Mouse (Mus musculus): ENCODE measurements around the gene Ift80. TPM values are rescaled to one million over a fixed set of nuclear protein-coding genes. Genes with fewer than 3 reads are reported as not detected.
"Not testable (repeated sequence)": the region's sequence is repeated elsewhere in the genome, so short reads cannot be mapped to it uniquely, and the experiment has no call there.

Gene Ift80
- polyA plus RNA-seq, 1 experiment from 2014 or later: 24.5 TPM

DNA sequence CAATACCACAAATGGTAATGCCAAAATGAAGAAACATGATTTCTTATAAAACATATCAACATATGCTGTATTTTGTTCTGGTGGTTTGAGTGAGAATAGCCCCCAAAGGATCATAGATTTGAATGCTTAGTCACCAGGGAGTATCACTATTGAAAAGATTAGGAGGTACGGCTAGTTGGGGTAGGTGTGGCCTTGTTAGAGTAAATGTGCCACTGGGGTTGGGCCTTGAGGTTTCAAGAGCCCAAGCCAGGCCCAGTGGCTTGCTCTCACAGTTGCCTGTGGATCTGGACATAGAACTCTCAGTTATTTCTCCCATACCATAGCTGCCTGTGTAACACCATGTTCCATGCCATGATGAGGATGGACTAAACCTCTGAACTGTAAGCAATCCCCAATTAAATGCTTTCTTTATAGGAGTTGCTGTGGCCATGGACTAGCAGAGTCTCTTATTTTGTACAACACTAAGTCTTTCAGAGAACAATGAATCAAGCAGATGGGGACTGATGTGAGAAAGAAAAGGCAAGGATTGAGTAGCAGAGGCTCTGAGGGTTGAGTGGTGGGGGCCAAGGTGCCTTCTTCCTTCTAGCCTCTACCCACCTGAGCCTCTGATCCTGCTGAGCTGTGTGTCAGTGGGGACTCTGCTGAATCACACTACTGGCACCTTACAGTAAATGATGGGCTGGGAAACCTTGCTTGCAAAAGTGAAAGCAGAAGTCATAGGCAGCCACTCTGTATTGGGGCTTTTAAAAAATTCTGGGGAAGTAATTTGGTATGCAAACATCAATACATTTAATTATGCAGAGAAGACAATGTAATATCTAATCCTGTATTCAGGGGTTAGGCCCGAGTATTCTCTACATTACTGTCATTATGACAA, 99.2 kb downstream of the Ift80 start:
- Histone ChIP-seq H3K36me3 (no peaks in the 10 kb centered on the region), H3K4me1 (no peaks in the 10 kb centered on the region), H3K9ac (no peak overlapping the region), H3K4me2 (replicated peaks) (no peak overlapping the region), H3K9me3 (no peaks in the 10 kb centered on the region), H3K4me3 (no peak overlapping the region), H3K27me3 (no peaks in the 10 kb centered on the region), H3K27ac (no peak overlapping the region)
- no peak for ATAC-seq (ENCODE audit: insufficient number of reproducible peaks, insufficient read depth, low FRiP score, low TSS enrichment)
- 82% methylated on average over 2 of the region's 2 CpGs for WGBS

- WGBS: 91% methylated on average over 20 of the region's 20 CpGs
- not testable (repeated sequence) for ATAC-seq (ENCODE audit: insufficient number of reproducible peaks, insufficient read depth, low FRiP score, low TSS enrichment); H3K9me3 ChIP-seq
Measured at GRCm38 (mm10) chr3:68902636-68903035, 101.7 kb downstream of the Ift80 start.

GRCm38 (mm10) chr3:68897154-68897553, 107.2 kb downstream of the Ift80 start:
- WGBS: 82% methylated on average over 5 of the region's 5 CpGs
- Histone ChIP-seq H3K9ac (no peak overlapping the region), H3K4me3 (no peak overlapping the region), H3K4me2 (replicated peaks) (no peak overlapping the region), H3K27me3 (no peaks in the 10 kb centered on the region), H3K36me3 (0 out of 2 replicates have a peak, but pooled peaks cover 5% of the 10 kb centered on the region), H3K4me1 (no peaks in the 10 kb centered on the region), H3K9me3 (no peaks in the 10 kb centered on the region), H3K27ac (no peak overlapping the region)
- no peak for ATAC-seq (ENCODE audit: insufficient number of reproducible peaks, insufficient read depth, low FRiP score, low TSS enrichment)

More at GRCm38 (mm10) chr3:68902636-68903035, 101.7 kb downstream of the Ift80 start:
- not testable (repeated sequence) for H3K27ac ChIP-seq; H3K9ac ChIP-seq; H3K4me1 ChIP-seq; H3K36me3 ChIP-seq; H3K4me3 ChIP-seq; H3K4me2 ChIP-seq (replicated peaks); H3K27me3 ChIP-seq

- Histone ChIP-seq H3K9me3 (no peaks in the 10 kb centered on the region), H3K4me1 (no peaks in the 10 kb centered on the region), H3K4me2 (replicated peaks) (no peak overlapping the region), H3K27ac (no peak overlapping the region), H3K9ac (no peak overlapping the region), H3K4me3 (no peak overlapping the region), H3K36me3 (0 out of 2 replicates have a peak, but pooled peaks cover 5% of the 10 kb centered on the region), H3K27me3 (no peaks in the 10 kb centered on the region)
- WGBS: 72% methylated on average over 4 of the region's 4 CpGs
- ATAC-seq (ENCODE audit: insufficient number of reproducible peaks, insufficient read depth, low FRiP score, low TSS enrichment): no peak
Measured at GRCm38 (mm10) chr3:68895426-68895825, 108.9 kb downstream of the Ift80 start.

DNA sequence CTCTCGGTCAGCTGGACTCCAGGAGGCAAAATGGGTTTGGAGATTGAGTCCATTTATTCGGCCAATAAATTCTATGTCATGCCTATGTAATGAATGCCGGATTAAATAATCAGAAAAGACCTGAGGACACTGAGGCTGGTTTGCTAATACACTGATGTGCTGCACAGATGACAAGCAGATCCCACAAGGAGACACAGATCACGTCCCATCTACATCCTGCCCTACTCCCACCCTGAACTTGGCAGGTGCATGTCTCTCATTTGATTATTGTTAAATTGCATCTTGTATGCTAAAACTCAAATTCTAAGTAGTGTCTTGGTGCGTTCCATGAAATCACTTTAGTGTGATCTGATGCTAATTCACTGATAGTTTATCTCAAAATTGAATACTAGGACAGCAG, 117.5 kb downstream of the Ift80 start:
- Histone ChIP-seq H3K4me3 (no peak overlapping the region), H3K9ac (no peak overlapping the region), H3K4me1 (no peaks in the 10 kb centered on the region), H3K4me2 (replicated peaks) (no peak overlapping the region), H3K36me3 (no peaks in the 10 kb centered on the region), H3K9me3 (no peaks in the 10 kb centered on the region), H3K27me3 (no peaks in the 10 kb centered on the region), H3K27ac (no peak overlapping the region)
- WGBS: 88% methylated on average over 5 of the region's 5 CpGs
- ATAC-seq (ENCODE audit: insufficient number of reproducible peaks, insufficient read depth, low FRiP score, low TSS enrichment): no peak

GRCm38 (mm10) chr3:68874079-68874478, 130.3 kb downstream of the Ift80 start:
- H3K9me3 ChIP-seq: no peaks in the 10 kb centered on the region
- H3K4me1 ChIP-seq: peaks cover 3% of the 10 kb centered on the region
- H3K4me2 ChIP-seq (replicated peaks): no peak overlapping the region
- no peak overlapping the region for H3K4me3 ChIP-seq
- no peak overlapping the region for H3K9ac ChIP-seq
- 94% methylated on average over 2 of the region's 2 CpGs for WGBS
- peaks cover 23% of the 10 kb centered on the region for H3K27me3 ChIP-seq
- ATAC-seq (ENCODE audit: insufficient number of reproducible peaks, insufficient read depth, low FRiP score, low TSS enrichment): no peak
- no peak overlapping the region for H3K27ac ChIP-seq
- no peaks in the 10 kb centered on the region for H3K36me3 ChIP-seq

- Histone ChIP-seq H3K27ac (no peak overlapping the region), H3K36me3 (no peaks in the 10 kb centered on the region), H3K9ac (peak overlapping the region; percentile 64; the same call in 1 of the 2 replicates), H3K4me3 (peak overlapping the region; percentile 69), H3K4me2 (replicated peaks) (peak overlapping the region; percentile 99), H3K4me1 (peaks cover 3% of the 10 kb centered on the region), H3K27me3 (peaks cover 39% of the 10 kb centered on the region), H3K9me3 (no peaks in the 10 kb centered on the region)
- WGBS: 3% methylated on average over 15 of the region's 15 CpGs
- ATAC-seq (ENCODE audit: insufficient number of reproducible peaks, insufficient read depth, low FRiP score, low TSS enrichment): no peak
Measured at GRCm38 (mm10) chr3:68870568-68870950, 133.8 kb downstream of the Ift80 start.

- H3K27ac ChIP-seq: no peak overlapping the region
- H3K27me3 ChIP-seq: peaks cover 39% of the 10 kb centered on the region
- peak overlapping the region; percentile 64 for H3K9ac ChIP-seq
- peak overlapping the region; percentile 69 for H3K4me3 ChIP-seq
- H3K9me3 ChIP-seq: no peaks in the 10 kb centered on the region
- peak overlapping the region; percentile 99 for H3K4me2 ChIP-seq (replicated peaks)
- peaks cover 3% of the 10 kb centered on the region for H3K4me1 ChIP-seq
- H3K36me3 ChIP-seq: no peaks in the 10 kb centered on the region
- WGBS: under 1% methylated on average over 96 of the region's 96 CpGs
- peak; percentile 64 for ATAC-seq (ENCODE audit: insufficient number of reproducible peaks, insufficient read depth, low FRiP score, low TSS enrichment)
Measured at GRCm38 (mm10) chr3:68869691-68870567, 134.4 kb downstream of the Ift80 start.

DNA sequence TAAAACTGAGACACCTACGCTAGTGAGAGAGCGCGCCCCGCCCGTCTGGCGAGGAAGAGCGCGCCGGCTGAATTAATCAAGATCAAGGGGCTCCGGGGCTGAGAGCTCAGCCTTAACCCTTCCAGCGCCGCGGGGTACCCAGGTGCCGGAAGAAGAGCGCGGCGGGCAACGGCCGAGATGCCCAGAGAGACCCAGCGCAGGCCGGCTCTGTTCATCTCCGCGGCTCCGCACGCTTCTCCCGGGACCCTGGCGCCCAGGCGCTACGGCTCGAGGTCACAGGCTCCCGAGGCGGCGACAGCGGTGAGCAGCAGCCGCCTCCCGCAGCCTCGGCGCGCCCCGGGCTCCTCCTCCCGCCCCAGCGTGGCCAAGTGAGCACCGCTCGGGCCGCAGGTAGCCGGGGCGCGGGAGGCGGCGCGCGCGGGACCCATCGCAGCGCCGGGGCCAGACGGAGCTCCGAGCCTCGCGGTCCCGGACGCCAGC, 135.1 kb downstream of the Ift80 start, which contains the start of gene 1110032F04Rik:
Gene 1110032F04Rik (plus strand): TSS at position 376 of the 480 bp plus-strand sequence.
- Histone ChIP-seq H3K4me1 (peaks cover 3% of the 10 kb centered on the region), H3K9me3 (no peaks in the 10 kb centered on the region), H3K4me3 (peak within 1 kb of the TSS; percentile 69), H3K27ac (no peak within 1 kb of the TSS), H3K4me2 (replicated peaks) (peak within 1 kb of the TSS; percentile 99), H3K27me3 (peaks cover 39% of the 10 kb centered on the region), H3K36me3 (no peaks in the 10 kb centered on the region), H3K9ac (peak within 1 kb of the TSS; percentile 64)
- ATAC-seq (ENCODE audit: insufficient number of reproducible peaks, insufficient read depth, low FRiP score, low TSS enrichment): peak; percentile 64
- under 1% methylated on average over 60 of the region's 62 CpGs for WGBS

DNA sequence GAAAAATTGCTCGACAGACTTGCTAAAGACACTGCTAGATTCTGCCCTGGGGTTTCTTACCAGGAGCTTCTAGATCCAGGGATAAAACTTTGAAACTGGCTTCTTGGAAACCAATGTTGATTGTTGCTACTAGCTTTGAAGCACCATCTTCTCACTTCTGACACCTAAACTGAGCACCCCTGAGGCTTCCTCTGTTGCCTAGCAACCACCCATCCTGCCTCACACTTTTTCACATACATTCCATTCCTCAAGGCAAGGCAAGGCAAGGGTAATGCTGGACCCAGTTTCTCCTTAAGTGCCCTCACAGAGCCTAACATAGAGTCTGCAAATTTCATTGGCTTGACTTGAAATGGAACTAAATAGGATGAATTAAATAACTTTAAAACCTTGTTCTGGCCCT, 152.0 kb downstream of the Ift80 start:
- WGBS: 86% methylated on average over 1 of the region's 1 CpGs
- H3K4me1 ChIP-seq: no peaks in the 10 kb centered on the region

DNA sequence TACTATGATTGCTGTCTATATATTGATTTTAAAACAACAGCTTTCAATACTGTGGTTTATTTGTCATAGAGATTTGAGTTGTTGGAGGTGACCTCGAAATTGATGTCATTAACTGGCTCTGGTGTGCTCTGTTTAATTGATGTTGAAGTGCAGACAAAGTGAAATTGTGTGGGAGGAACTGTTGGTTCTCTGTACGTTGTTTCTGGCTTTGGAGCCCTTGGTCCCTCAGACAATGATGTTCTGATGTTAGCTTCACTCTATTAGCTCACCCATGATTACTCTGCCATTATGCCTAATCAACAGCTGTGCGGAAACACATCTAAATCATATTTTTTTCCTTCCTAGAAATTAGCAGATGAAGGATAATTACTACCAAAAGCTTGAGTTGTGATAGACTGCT, 156.0 kb downstream of the Ift80 start:
- no peak overlapping the region for H3K9ac ChIP-seq
- H3K27me3 ChIP-seq: no peaks in the 10 kb centered on the region
- H3K4me2 ChIP-seq (replicated peaks): no peak overlapping the region
- no peaks in the 10 kb centered on the region for H3K4me1 ChIP-seq
- no peaks in the 10 kb centered on the region for H3K9me3 ChIP-seq
- WGBS: 49% methylated on average over 3 of the region's 3 CpGs
- no peak overlapping the region for H3K27ac ChIP-seq
- H3K4me3 ChIP-seq: no peak overlapping the region
- H3K36me3 ChIP-seq: no peaks in the 10 kb centered on the region
- no peak for ATAC-seq (ENCODE audit: insufficient number of reproducible peaks, insufficient read depth, low FRiP score, low TSS enrichment)

More for the DNA sequence above, 152.0 kb downstream of the Ift80 start:
- Histone ChIP-seq H3K4me2 (replicated peaks) (no peak overlapping the region), H3K27me3 (no peaks in the 10 kb centered on the region), H3K36me3 (no peaks in the 10 kb centered on the region), H3K27ac (no peak overlapping the region), H3K4me3 (no peak overlapping the region), H3K9ac (no peak overlapping the region), H3K9me3 (no peaks in the 10 kb centered on the region)
- no peak for ATAC-seq (ENCODE audit: insufficient number of reproducible peaks, insufficient read depth, low FRiP score, low TSS enrichment)
